Mouse (Mus musculus) MEL (cell line): Measurements from ENCODE around the gene Fbxw11.
A peak's percentile ranks its signal among the peaks of the same experiment; 100 is the strongest.

Source experiments
- CTCF ChIP-seq, 3 experiments: IDR thresholded peaks in 2 of 3; conservative IDR thresholded peaks in 1 of 3; 2 replicates each; pipeline ENCODE4 v1.5.1; 2011 to 2012; ENCODE audit warnings: low read length in 3 of 3, low read depth in 2 of 3, mild to moderate bottlenecking in 2 of 3, improper control_type of control experiment in 1 of 3, inconsistent platforms in 1 of 3, mixed read lengths in 1 of 3, moderate library complexity in 1 of 3; ENCODE audit not compliant: control insufficient read depth in 1 of 3, insufficient read depth in 1 of 3, poor library complexity in 1 of 3, severe bottlenecking in 1 of 3
- ELF1 ChIP-seq: IDR thresholded peaks from 2 replicates; pipeline ENCODE4 v1.6.1; 2014; ENCODE audit warnings: low read depth, mild to moderate bottlenecking, inconsistent platforms, low read length, improper control_type of control experiment, moderate library complexity
- JUND ChIP-seq: IDR thresholded peaks from 2 replicates; pipeline ENCODE4 v1.6.1; 2011; ENCODE audit warnings: low read depth, mild to moderate bottlenecking, improper control_type of control experiment, low read length
- MEF2A ChIP-seq: IDR thresholded peaks from 2 replicates; pipeline ENCODE4 v1.6.1; 2014; ENCODE audit warnings: low read depth, mild to moderate bottlenecking, inconsistent platforms, low read length, improper control_type of control experiment; ENCODE audit not compliant: poor library complexity, insufficient replicate concordance, severe bottlenecking; ENCODE audit errors: extremely low read depth
- MYC ChIP-seq: IDR thresholded peaks from 2 replicates; pipeline ENCODE4 v1.6.1; 2011; ENCODE audit warnings: low read depth, mild to moderate bottlenecking, low read length, improper control_type of control experiment, moderate library complexity
- POLR2AphosphoS2 ChIP-seq: IDR thresholded peaks from 2 replicates; pipeline ENCODE4 v1.6.1; 2011; ENCODE audit warnings: low read length, improper control_type of control experiment
- RAD21 ChIP-seq: IDR thresholded peaks from 2 replicates; pipeline ENCODE4 v1.6.1; 2011; ENCODE audit warnings: mild to moderate bottlenecking, low read depth, low read length, improper control_type of control experiment
- SIN3A ChIP-seq: IDR thresholded peaks from 2 replicates; pipeline ENCODE4 v1.6.1; 2012; ENCODE audit warnings: low read length, improper control_type of control experiment, inconsistent platforms
- USF1 ChIP-seq: IDR thresholded peaks from 2 replicates; pipeline ENCODE4 v1.6.1; 2014; ENCODE audit warnings: low read depth, mild to moderate bottlenecking, inconsistent platforms, low read length, improper control_type of control experiment, moderate library complexity

DNA sequence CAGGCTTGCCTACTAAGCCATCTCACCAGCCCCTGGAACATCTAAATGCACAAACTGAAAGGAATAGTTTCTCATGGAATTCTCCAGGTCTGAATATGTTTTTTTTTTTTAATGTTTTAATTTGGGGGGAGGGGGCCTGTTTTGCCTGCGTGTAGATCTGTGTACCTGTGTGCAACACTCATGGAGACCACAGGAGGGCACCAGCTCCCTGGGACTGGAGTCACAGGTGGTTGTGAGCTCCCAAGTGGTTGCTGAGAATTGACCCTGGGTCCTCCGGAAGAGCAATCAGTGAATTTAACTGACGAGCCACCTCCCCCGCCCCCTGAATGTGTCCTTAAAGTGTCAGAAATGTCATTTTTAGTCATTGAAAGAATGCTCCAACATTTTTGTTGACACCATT, 48.4 kb upstream of the Fbxw11 start:
- TF ChIP-seq MEF2A (no peak), CTCF (IDR thresholded peaks at IDR 0.05 in 2 of 3, conservative IDR thresholded peaks at IDR 0.05 in 1 of 3; ENCODE audit: control insufficient read depth in 1 of 3, insufficient read depth in 1 of 3, low read depth in 2 of 3, low read length in 3 of 3, poor library complexity in 1 of 3, severe bottlenecking in 1 of 3) (peak; percentile 14 to 54 (median 53); a peak in 5 of 6 replicates), POLR2AphosphoS2 (no peak), ELF1 (no peak), USF1 (no peak), RAD21 (peak; percentile 38), MYC (no peak), JUND (no peak), SIN3A (no peak)
